Mouse (Mus musculus): Measurements from ENCODE around the gene Kcna7. TPM values are rescaled to one million over a fixed set of nuclear protein-coding genes. Genes with fewer than 3 reads are reported as not detected.

The Kcna7 gene
- polyA plus RNA-seq, 1 experiment, result not detected

- DNase-seq (ENCODE audit: low read depth), result peak; percentile 81
- TF ChIP-seq POLR2A (IDR thresholded peaks at IDR 0.05; ENCODE audit: borderline replicate concordance, extremely low read depth, insufficient read depth, insufficient read length, poor library complexity, severe bottlenecking) (no peak), CTCF (IDR thresholded peaks at IDR 0.05; ENCODE audit: borderline replicate concordance, extremely low read depth, insufficient read depth, insufficient read length) (peak; percentile 87)
These were observed 46.0 kb downstream of the Kcna7 start for GRCm38 (mm10) chr7:45451344-45451982.

DNA sequence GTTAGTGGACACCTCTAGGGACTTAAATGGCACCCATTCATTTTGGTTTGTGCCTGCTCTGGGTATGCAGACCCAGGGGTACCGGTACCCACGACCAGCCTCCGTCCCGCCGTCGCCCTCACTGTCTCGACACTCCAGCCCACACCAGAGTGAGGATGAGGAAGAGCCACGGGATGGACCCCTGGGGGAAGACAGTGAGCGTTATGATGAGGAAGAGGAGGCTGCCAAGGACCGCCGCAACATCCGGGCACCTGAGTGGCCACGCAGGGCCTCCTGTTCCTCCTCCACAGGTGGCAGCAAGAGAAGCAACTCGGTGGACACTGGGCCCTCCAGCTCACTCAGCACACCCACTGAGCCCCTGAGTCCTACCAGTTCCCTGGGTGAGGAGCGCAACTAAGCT, 49.5 kb downstream of the Kcna7 start:
- no peak for DNase-seq (ENCODE audit: low read depth)
- no peak for TF ChIP-seq POLR2A (IDR thresholded peaks at IDR 0.05; ENCODE audit: borderline replicate concordance, extremely low read depth, insufficient read depth, insufficient read length, poor library complexity, severe bottlenecking)
- TF ChIP-seq CTCF (IDR thresholded peaks at IDR 0.05; ENCODE audit: borderline replicate concordance, extremely low read depth, insufficient read depth, insufficient read length), result no peak

GRCm38 (mm10) chr7:45455932-45456696, 50.7 kb downstream of the Kcna7 start:
- DNase-seq (ENCODE audit: low read depth), result no peak
- no peak for TF ChIP-seq CTCF (IDR thresholded peaks at IDR 0.05; ENCODE audit: borderline replicate concordance, extremely low read depth, insufficient read depth, insufficient read length)
- no peak for TF ChIP-seq POLR2A (IDR thresholded peaks at IDR 0.05; ENCODE audit: borderline replicate concordance, extremely low read depth, insufficient read depth, insufficient read length, poor library complexity, severe bottlenecking)

DNA sequence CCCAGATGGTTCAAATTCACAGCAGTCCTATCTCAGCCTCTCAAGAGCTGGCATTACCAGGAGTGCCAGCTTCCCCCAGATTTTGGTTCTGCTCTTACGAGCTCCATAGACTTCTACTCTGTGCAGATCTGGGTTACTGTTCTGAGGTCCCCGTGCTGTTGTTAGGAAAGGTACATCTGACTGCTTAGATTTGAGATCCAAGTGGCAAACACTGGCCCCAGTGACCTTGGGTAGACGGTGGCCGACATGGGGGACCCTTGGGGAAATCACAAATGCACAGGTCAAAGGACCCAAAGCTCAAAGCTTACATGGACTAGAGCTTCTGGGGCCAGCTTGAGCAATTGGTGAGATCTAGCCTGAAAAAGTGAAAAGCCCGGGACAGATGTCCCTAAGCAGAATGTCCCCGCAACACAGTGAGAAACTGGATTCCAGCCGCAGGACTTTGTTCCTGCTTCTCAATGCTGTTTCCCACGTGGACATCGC, 51.3 kb downstream of the Kcna7 start:
- no peak for TF ChIP-seq CTCF (IDR thresholded peaks at IDR 0.05; ENCODE audit: borderline replicate concordance, extremely low read depth, insufficient read depth, insufficient read length)
- TF ChIP-seq POLR2A (IDR thresholded peaks at IDR 0.05; ENCODE audit: borderline replicate concordance, extremely low read depth, insufficient read depth, insufficient read length, poor library complexity, severe bottlenecking), result no peak
- no peak for DNase-seq (ENCODE audit: low read depth)

DNA sequence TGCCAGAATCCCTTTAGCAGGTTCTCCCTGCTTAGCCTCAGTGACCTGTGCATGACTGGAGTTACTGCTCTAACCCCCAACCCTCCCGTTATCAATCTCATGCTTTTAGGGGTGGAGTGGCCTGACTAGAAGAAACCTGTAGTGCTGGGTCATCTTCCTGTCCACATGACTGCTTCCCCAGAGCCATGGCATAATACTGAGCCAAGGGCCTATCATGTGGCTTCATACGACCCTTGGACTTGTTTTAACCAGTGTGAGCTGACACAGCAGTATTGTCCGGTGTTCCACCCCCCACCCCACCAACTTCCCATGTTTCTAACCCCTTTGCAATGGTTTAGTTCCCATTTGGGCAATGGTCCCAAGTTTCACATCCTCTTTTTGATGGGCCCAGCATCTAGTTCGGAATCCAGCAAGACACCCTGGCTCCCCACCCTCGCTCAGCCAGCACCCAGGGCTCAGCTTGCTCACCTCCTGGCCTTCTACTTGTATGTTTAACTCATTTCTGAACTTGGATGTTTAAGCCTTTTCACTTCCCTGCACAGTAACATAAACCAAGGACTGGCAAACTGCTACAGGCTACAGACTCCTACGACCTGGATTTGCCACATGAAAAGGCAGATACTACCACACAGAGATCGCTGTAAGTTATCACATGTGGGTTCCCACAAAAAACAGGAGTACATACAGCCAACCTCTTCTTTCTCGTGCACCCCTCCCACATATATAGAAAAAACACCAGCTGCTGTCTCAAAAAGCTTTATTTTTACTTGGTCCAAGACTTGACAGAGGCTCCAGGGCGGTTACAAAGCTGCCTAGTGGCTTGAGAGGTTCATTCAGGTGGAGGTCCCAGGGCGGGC, 52.0 kb downstream of the Kcna7 start:
- no peak for TF ChIP-seq POLR2A (IDR thresholded peaks at IDR 0.05; ENCODE audit: borderline replicate concordance, extremely low read depth, insufficient read depth, insufficient read length, poor library complexity, severe bottlenecking)
- no peak for TF ChIP-seq CTCF (IDR thresholded peaks at IDR 0.05; ENCODE audit: borderline replicate concordance, extremely low read depth, insufficient read depth, insufficient read length)
- no peak for DNase-seq (ENCODE audit: low read depth)

DNA sequence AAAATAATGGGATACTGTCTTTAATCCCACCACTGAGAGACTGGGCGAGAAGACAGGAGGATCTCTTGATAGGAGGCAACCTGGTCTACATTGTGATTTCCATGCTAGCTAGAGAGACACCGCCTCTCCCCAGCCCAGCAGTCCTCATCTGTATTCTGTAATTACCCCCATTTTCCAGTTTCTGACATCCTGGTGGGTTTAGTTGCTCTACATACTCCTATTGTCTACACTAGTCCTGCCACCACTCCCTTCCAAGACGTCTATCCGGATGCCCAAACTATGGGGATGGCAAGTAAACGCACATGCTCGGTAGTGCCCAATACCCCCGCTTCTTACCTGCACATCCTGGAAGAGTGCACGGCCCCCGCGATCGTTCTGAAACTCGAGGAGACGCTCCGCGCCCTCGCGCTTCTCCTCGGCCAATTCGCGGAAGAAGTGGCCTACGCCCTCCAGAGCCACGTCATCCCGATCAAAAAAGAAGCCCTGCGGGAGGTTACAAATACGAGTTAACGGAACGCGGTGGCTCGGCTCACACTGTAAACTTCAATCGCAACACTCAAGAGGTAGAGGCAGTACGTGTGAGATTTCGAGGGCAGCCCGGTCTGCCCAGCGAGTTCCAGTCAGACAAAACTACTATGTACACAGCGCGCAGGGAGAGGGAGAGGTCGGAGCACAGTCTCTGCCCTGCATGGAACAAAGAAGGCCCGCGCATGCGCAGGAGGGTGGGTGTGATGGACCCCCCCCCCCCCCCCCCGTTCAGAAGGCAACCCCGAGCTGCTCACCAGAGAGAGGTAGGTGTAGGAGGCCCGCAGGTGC, 53.5 kb downstream of the Kcna7 start:
- peak; percentile 91 for DNase-seq (ENCODE audit: low read depth)
- no peak; the same call in 1 of the 2 replicates for TF ChIP-seq POLR2A (IDR thresholded peaks at IDR 0.05; ENCODE audit: borderline replicate concordance, extremely low read depth, insufficient read depth, insufficient read length, poor library complexity, severe bottlenecking)
- TF ChIP-seq CTCF (IDR thresholded peaks at IDR 0.05; ENCODE audit: borderline replicate concordance, extremely low read depth, insufficient read depth, insufficient read length), result no peak

Other genes starting within 250 kb of the Kcna7 start
- gene Slc17a7, start 241.7 kb upstream of the Kcna7 start, polyA plus RNA-seq (2012; rRNA removed), result 6.7 and 25.8 TPM in 2 replicates
- gene Gfy, start 226.1 kb upstream of the Kcna7 start, polyA plus RNA-seq (2012; rRNA removed), result 0.04 and 0.12 TPM in 2 replicates
- gene Pth2, start 224.7 kb upstream of the Kcna7 start, polyA plus RNA-seq (2012; rRNA removed), result 0.25 and 0.30 TPM in 2 replicates
- gene Ccdc155, start 200.8 kb upstream of the Kcna7 start, polyA plus RNA-seq (2012; rRNA removed), result 0.70 and 1.1 TPM in 2 replicates
- gene Dkkl1, start 193.5 kb upstream of the Kcna7 start, polyA plus RNA-seq (2012; rRNA removed), result 1.4 and 2.1 TPM in 2 replicates
- 184 and 312 TPM in 2 replicates for gene Tead2, start 189.9 kb upstream of the Kcna7 start, polyA plus RNA-seq (2012; rRNA removed)
- gene Cd37, start 166.5 kb upstream of the Kcna7 start, polyA plus RNA-seq (2012; rRNA removed), result 1.4 and 1.5 TPM in 2 replicates
- gene Slc6a16, start 164.6 kb upstream of the Kcna7 start, polyA plus RNA-seq (2012; rRNA removed), result 0.70 and 0.86 TPM in 2 replicates
- gene Slc6a21, start 128.1 kb upstream of the Kcna7 start, polyA plus RNA-seq (2012; rRNA removed), result 0.11 TPM in 1 of 2 replicates, not detected in the other
- gene Trpm4, start 71.9 kb upstream of the Kcna7 start, polyA plus RNA-seq (2012; rRNA removed), result 19.0 and 20.3 TPM in 2 replicates
- gene Hrc, start 70.4 kb upstream of the Kcna7 start, polyA plus RNA-seq (2012; rRNA removed), result 0.48 and 1.3 TPM in 2 replicates
- gene Ppfia3, start 38.6 kb upstream of the Kcna7 start, polyA plus RNA-seq (2012; rRNA removed), result 56.7 and 60.0 TPM in 2 replicates
- 15.7 and 17.6 TPM in 2 replicates for gene Lin7b, start 35.1 kb upstream of the Kcna7 start, polyA plus RNA-seq (2012; rRNA removed)
- gene Snrnp70, start 9.9 kb upstream of the Kcna7 start, polyA plus RNA-seq (2012; rRNA removed), result 643 and 713 TPM in 2 replicates
- 0.23 and 0.27 TPM in 2 replicates for gene Ntf5, start 8.0 kb downstream of the Kcna7 start, polyA plus RNA-seq (2012; rRNA removed)
- gene Lhb, start 15.2 kb downstream of the Kcna7 start, polyA plus RNA-seq (2012; rRNA removed), result 1.1 and 1.7 TPM in 2 replicates
- gene Gys1, start 29.2 kb downstream of the Kcna7 start, polyA plus RNA-seq (2012; rRNA removed), result 26.7 and 30.6 TPM in 2 replicates
- 125 and 158 TPM in 2 replicates for gene Ruvbl2, start 32.4 kb downstream of the Kcna7 start, polyA plus RNA-seq (2012; rRNA removed)
- gene Ftl1, start 54.2 kb downstream of the Kcna7 start, polyA plus RNA-seq (2012; rRNA removed), result 2,346 and 2,481 TPM in 2 replicates
- 168 and 237 TPM in 2 replicates for gene Bax, start 61.2 kb downstream of the Kcna7 start, polyA plus RNA-seq (2012; rRNA removed)
- gene Tulp2, start 76.2 kb downstream of the Kcna7 start, polyA plus RNA-seq (2012; rRNA removed), result 0.11 and 0.18 TPM in 2 replicates
- 0.30 TPM in 1 of 2 replicates, not detected in the other for gene Gm45808, start 81.2 kb downstream of the Kcna7 start, polyA plus RNA-seq (2012; rRNA removed)
- gene Dhdh, start 83.2 kb downstream of the Kcna7 start, polyA plus RNA-seq (2012; rRNA removed), result 2.0 and 2.8 TPM in 2 replicates
- 92.0 and 111 TPM in 2 replicates for gene Nucb1, start 104.8 kb downstream of the Kcna7 start, polyA plus RNA-seq (2012; rRNA removed)
- gene Ppp1r15a, start 120.6 kb downstream of the Kcna7 start, polyA plus RNA-seq (2012; rRNA removed), result 13.5 and 14.5 TPM in 2 replicates
- gene Plekha4, start 120.7 kb downstream of the Kcna7 start, polyA plus RNA-seq (2012; rRNA removed), result 1.7 and 3.6 TPM in 2 replicates
- gene Hsd17b14, start 149.2 kb downstream of the Kcna7 start, polyA plus RNA-seq (2012; rRNA removed), result 0.25 and 0.44 TPM in 2 replicates
- 29.5 and 40.2 TPM in 2 replicates for gene Bcat2, start 164.5 kb downstream of the Kcna7 start, polyA plus RNA-seq (2012; rRNA removed)
- gene Fgf21, start 209.8 kb downstream of the Kcna7 start, polyA plus RNA-seq (2012; rRNA removed), result 0.13 TPM in 1 of 2 replicates, not detected in the other
- 0.06 and 0.14 TPM in 2 replicates for gene Fut1, start 211.6 kb downstream of the Kcna7 start, polyA plus RNA-seq (2012; rRNA removed)
- 0.13 and 0.16 TPM in 2 replicates for gene Izumo1, start 216.2 kb downstream of the Kcna7 start, polyA plus RNA-seq (2012; rRNA removed)
- gene Rasip1, start 221.8 kb downstream of the Kcna7 start, polyA plus RNA-seq (2012; rRNA removed), result 11.6 and 17.6 TPM in 2 replicates
- 3.2 and 4.0 TPM in 2 replicates for gene Mamstr, start 234.3 kb downstream of the Kcna7 start, polyA plus RNA-seq (2012; rRNA removed)